Mouse (Mus musculus) brain, embryonic 14.5 days (tissue): Measurements from ENCODE around the gene Elane. TPM values are rescaled to one million over a fixed set of nuclear protein-coding genes. Genes with fewer than 3 reads are reported as not detected.

ENCODE experiments used
- DNase-seq: peaks from one replicate; pipeline ENCODE4 v3.0.0-alpha.2; 2011; ENCODE audit warnings: low read depth
- CTCF ChIP-seq: fragments of 200-500 bp; IDR thresholded peaks from 2 replicates; pipeline ENCODE4 v1.5.1; 2012; ENCODE audit warnings: inconsistent platforms, mild to moderate bottlenecking, moderate library complexity, borderline replicate concordance; ENCODE audit not compliant: insufficient read depth, insufficient read length; ENCODE audit errors: extremely low read depth
- POLR2A ChIP-seq: fragments of 200-500 bp; IDR thresholded peaks from 2 replicates; pipeline ENCODE4 v1.6.1; 2012; ENCODE audit warnings: mild to moderate bottlenecking, inconsistent platforms, borderline replicate concordance; ENCODE audit not compliant: poor library complexity, insufficient read depth, insufficient read length, severe bottlenecking; ENCODE audit errors: extremely low read depth
- polyA plus RNA-seq: library from polyadenylated mRNA; depleted of rRNA; stranded (reverse); fragments of >200 nt; gene quantifications from 2 replicates; pipeline ENCODE4 v1.2.3, GENCODE M21; 2012

Gene Elane
- polyA plus RNA-seq, 1 experiment, result 0.49 TPM

DNA sequence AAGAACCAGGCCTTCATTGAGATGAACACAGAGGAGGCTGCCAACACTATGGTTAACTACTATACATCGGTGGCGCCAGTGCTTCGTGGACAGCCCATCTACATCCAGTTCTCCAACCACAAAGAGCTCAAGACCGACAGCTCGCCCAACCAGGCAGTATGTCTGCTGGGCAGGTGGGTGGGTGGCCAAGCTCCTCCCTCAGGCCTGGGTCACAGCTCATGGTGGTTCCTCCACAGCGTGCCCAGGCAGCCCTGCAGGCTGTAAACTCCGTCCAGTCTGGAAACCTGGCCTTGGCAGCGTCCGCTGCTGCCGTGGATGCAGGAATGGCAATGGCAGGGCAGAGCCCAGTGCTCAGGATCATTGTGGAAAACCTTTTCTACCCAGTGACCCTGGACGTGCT, 26.9 kb upstream of the Elane start:
- TF ChIP-seq POLR2A (no peak), CTCF (no peak)
- no peak for DNase-seq

DNA sequence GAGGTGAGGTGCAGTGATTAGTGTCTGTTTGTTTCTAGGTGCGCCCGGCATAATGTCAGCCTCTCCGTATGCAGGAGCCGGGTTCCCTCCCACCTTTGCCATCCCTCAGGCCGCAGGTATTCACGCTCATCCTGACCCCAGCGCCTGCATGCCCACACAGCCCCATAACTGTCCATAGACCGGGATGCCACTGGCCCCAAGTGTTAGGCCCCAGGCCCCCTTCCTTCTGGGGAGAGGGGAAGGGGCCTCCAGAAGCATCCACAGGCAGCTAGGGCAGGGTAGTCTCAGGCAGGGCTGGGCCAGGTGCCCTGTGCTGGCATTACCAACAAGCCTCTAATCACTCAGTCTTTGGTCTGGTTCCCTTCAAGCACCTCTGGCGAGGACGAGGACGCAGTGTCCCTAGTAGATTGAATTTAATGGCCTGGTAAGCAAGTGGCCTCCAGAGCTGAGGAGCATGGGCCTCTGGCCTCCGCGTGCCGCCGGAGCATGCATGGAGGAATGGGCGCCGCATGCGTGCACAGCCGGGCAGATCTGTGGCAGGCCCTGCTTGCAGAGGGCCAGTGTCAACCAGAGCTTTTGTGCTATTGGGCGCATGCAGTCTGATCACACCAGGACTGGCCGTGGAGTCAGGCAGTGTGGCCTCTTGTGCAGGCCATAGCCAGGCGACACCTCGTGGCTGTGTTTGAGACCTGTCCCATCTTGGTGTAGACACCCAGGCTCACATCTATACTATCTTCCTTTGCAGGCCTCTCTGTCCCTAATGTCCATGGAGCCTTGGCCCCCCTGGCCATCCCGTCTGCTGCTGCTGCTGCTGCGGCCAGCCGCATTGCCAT, 25.8 kb upstream of the Elane start:
- no peak for TF ChIP-seq POLR2A
- TF ChIP-seq CTCF, result no peak
- DNase-seq, result no peak

DNA sequence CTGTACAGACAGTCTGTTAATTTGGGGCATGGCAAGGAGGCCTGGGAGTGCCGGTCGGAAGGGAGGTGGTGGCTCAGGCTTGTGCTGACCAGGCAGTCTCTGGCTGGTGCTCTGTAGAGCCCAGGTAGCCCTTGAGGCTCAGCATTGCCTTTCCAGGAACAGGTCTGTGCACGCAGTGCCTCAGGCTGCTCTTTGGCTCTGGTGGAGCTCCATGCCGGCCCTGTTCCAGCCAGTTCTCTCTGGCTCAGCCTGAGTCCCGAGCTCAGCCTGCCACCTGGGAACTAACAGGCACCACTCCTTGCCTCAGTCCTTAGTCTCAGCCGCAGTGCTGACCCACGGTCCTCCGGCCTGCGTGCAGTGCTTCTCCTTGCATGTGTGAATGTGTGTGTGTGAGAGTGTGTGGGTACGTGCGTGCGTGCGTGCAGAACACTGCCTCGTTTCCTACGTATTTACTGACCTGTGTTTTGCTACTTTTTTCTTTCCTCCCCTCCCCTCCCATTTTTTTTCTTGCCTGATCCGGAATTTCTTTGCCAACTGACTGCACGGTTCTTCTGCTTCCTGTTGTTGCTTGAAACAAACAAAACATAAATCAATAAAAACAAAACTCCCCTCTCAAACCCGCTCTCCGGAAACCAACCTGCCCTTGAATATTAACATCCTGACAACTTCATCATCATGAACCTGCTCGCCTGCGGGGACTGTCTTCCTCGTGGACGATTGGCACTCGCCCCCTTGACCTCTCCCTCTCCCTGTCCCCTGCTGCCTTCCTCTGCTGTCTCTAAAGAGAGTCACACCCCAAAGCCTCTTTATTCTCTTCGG, 24.6 kb upstream of the Elane start:
- no peak for DNase-seq
- no peak for TF ChIP-seq CTCF
- no peak for TF ChIP-seq POLR2A

DNA sequence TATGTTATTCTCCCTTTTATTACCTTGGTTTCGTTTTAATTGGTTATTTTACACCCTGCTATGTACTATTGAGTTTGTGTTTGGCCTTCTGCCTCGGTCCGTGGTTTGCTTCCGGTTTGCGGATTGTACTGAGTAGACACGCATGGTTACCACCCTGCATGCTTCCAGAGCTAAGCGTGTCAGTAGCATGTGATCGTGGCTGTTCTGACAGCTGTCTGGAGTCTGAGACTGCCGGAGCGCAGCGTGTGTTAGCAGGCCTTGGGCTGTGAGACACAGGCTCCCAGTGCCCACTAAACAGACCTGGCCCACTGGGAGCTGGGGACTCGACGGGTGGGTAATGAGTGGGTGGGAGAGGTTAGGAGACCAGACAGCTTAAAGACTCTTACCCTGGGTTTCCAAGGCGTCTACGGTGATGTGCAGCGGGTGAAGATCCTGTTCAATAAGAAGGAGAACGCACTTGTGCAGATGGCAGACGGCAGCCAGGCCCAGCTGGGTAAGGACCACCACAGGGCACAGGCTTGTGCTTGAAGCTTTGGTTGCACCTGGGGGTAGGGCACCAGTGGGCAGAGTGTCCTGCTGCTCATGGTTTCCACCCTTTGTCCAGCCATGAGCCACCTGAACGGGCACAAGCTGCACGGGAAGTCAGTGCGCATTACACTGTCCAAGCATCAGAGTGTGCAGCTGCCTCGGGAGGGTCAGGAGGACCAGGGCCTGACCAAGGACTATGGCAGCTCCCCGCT, 23.8 kb upstream of the Elane start:
- DNase-seq, result no peak
- TF ChIP-seq POLR2A (no peak), CTCF (no peak)

DNA sequence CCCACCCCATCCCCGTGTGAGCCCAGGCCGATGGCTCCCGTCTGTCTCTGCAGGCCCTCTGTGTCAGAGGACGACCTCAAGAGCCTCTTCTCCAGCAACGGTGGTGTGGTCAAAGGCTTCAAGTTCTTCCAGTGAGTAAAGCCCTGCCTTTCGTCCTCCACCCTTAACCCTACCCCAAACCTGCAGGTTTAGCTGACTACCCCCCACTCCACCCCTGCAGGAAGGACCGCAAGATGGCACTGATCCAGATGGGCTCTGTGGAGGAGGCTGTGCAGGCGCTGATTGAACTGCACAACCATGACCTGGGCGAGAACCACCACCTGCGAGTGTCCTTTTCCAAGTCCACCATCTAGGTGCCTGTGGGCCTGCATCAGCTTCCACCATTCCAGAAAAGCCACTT, 23.1 kb upstream of the Elane start:
- no peak for DNase-seq
- no peak for TF ChIP-seq POLR2A
- TF ChIP-seq CTCF, result no peak

DNA sequence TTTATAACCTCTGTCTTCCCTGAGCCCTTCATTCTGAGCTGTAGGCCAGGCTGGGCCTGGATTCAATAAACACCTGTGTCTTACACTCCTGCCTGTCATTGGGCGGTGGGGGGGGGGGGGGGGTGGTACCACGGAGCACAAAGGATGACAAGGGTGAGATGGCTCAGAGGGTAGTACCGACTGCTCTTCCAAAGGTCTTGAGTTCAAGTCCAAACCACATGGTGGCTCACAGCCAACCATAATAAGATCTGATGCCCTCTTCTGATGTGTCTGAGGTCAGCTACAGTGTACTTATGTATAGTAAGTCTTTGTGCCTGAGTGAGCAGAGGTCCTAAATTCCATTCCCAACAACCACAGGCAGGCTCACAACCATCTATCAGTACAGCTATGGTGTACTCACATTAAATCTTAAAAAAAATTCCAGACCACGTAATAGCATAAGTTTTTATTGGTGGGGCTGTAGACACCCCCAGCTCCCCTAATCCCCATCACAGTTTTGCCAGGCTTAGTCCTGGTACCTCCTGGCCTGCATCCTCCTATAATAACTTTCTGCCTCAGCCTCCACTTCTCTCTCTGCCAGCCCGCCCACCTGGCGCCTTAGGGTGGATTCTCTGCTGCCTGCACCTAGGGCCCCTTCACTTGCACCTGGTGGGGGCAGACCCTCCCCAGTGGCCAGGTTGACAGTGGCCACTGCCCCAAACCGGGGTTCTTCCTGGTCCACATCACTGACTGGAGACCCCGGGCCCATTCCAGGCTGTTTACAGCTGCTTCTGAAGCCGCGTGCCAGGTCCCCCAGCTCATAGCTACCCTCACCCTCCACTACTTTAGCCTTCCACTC, 21.5 kb upstream of the Elane start:
- no peak for TF ChIP-seq CTCF
- no peak for TF ChIP-seq POLR2A
- peak; percentile 57 for DNase-seq

DNA sequence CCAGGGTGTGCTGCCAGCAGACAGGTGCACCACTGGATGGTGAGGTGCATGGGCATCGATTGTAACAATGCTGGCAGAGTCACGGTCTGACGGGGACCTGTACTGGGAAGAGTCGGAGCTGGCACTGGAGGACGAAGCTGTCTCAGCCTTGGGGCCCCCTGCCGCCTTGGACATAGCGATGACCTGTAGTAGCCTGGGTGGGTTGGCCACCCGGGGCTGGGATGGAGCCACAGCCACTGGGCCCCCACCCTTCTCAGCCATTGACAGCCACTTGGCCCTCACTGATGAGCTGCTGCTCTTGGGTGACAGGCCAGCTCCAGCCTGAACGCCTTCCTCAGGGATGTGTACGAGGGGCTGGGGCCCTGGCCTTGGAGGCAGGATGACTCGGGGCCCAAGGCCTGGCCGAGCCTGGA, 20.9 kb upstream of the Elane start:
- no peak for DNase-seq
- TF ChIP-seq CTCF, result no peak
- TF ChIP-seq POLR2A, result no peak

DNA sequence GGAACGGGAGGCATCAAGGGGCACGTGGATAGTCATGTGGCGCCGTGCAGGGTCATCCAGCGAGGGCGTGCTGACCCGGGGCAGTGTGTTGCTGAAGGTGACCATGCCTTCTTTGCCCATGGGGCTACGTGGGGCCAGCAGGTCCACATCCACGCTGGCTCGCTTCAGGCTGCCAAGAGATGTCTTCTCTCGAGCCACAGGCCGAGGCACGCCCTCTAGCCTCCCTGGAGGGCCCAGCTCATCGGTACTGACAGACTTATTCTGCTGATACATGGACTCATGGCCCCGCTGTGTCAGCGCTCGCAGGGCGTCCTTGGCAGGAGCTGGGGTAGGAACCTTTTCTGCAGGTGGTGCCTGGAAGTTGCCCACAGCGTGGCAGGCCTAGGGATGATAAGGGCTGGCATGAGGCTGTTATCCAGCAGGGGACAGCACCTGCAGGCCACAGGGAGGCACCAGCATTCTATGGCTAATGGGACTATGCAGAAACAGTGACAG, 20.2 kb upstream of the Elane start:
- no peak for DNase-seq
- TF ChIP-seq CTCF (peak; percentile 18; the same call in 1 of the 2 replicates), POLR2A (no peak)

DNA sequence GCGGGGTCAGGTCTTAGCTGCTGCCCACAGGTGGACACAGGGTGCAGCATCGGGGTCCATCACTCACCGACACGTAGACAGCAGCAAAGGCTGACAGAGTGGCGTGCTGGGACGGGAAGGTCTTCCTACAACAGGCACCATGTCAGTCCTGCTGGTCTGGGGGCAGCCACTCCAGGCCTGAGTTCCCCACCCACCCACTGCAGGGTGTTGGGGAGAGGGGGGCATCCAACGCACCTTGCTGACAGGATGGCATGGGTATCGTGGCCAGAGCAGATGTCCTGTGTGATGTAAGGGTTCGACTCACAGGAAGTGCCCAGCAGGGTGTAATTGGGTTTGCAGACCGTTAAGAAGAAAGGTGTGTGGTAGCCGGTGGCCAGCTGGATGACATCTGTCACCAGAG, 19.4 kb upstream of the Elane start:
- no peak for TF ChIP-seq CTCF
- DNase-seq, result no peak

DNA sequence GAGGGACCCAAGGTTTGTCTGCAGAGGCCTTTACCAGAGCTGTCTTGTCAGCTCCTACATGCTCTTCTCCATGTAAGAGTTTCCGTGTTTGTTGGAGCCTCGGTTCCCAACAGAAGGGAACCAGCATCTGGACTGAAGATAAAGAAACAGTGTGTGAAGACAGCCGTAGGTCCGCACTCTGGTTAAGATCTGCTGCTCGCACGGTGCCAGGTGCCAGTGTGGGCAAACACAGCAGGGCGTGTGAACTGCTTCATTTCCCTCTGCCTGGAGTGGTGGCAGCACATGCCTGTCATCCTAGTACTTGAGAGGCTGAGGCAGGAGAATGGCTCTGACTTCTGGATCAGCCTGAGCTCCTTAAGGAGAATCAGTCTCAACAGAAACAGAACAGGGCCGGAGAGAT, 14.2 kb upstream of the Elane start:
- no peak for TF ChIP-seq POLR2A
- TF ChIP-seq CTCF, result no peak
- peak; percentile 51 for DNase-seq
